ENCODE assay signal across 9 mouse cellular contexts in genomic region chr7:17066412-17066811, GRCm38 (mm10). TPM values are rescaled to one million over a fixed set of nuclear protein-coding genes. Genes with fewer than 3 reads are reported as not detected.
DNase-seq lines count a peak whose midpoint lies in the region; ATAC-seq and TF ChIP-seq lines count a peak whose summit lies in the region.
"Had no signal": no experiment of that assay in that cellular context is flagged by ENCODE, and none has a peak within 500 bp of the region (broad histone marks: within the 10 kb centered on the region; RNA-seq: fewer than 3 reads in every experiment).

No protein-coding gene starts in this region.

- peaks cover 17% of the 10 kb centered on the region for H3K4me1 ChIP-seq in heart, embryonic 12.5 days (replicated peaks)
- H3K4me1 ChIP-seq in stomach, postnatal 0 days (replicated peaks; ENCODE audit: control insufficient read depth, insufficient read depth): 0 out of 2 replicates have a peak, but pooled peaks cover 3% of the 10 kb centered on the region

- peak; percentile 88 for TF ChIP-seq CTCF in stomach, postnatal 0 days (IDR thresholded peaks at IDR 0.05; ENCODE audit: low read depth)

- H3K36me3 ChIP-seq in heart, embryonic 12.5 days: no peaks in the 10 kb centered on the region
- no peaks in the 10 kb centered on the region for H3K36me3 ChIP-seq in stomach, postnatal 0 days (ENCODE audit: control insufficient read depth, insufficient read depth, low read length)
- H3K36me3 ChIP-seq: midbrain, embryonic 12.5 days had no signal

- peak; percentile 92 for DNase-seq in heart, adult 11 months
- peak; percentile 83 for DNase-seq in ZHBTc4 (ENCODE audit: low read depth, low spot score)
- DNase-seq in embryo, embryonic 10 days (ENCODE audit: low spot score): peak; percentile 90
- DNase-seq in heart, adult 9 months (ENCODE audit: low spot score in 2 of 2): peak; percentile 33 to 76
- DNase-seq in layer of hippocampus, postnatal 25 days (ENCODE audit: extremely low spot score in 1 of 2, low spot score in 1 of 2): peak; percentile 89 to 99
- peak; percentile 88 for DNase-seq in stomach, postnatal 0 days (ENCODE audit: low spot score)

- no peak overlapping the region for H3K4me3 ChIP-seq in heart, embryonic 12.5 days
- H3K4me3 ChIP-seq in stomach, postnatal 0 days (ENCODE audit: low read depth, low read length): no peak overlapping the region
- H3K4me3 ChIP-seq: midbrain, embryonic 12.5 days had no signal

- H3K9ac ChIP-seq in heart, embryonic 12.5 days: no peak overlapping the region
- H3K9ac ChIP-seq in stomach, postnatal 0 days (ENCODE audit: low read length): no peak overlapping the region
- H3K9ac ChIP-seq: midbrain, embryonic 12.5 days had no signal

- H3K4me2 ChIP-seq in heart, embryonic 12.5 days: no peak overlapping the region
- no peak overlapping the region for H3K4me2 ChIP-seq in stomach, postnatal 0 days (replicated peaks; ENCODE audit: low read depth)
- H3K4me2 ChIP-seq: midbrain, embryonic 12.5 days had no signal

- TF ChIP-seq EP300 in stomach, postnatal 0 days (optimal IDR thresholded peaks at IDR 0.05): no peak

- 12% methylated on average over 2 of the region's 2 CpGs for WGBS in heart, embryonic 12.5 days
- whole genome bisulfite sequencing in stomach, postnatal 0 days: 4% methylated on average over 2 of the region's 2 CpGs

- no peak overlapping the region for H3K27ac ChIP-seq in heart, embryonic 12.5 days (ENCODE audit: poor library complexity, severe bottlenecking)
- H3K27ac ChIP-seq in stomach, postnatal 0 days (replicated peaks): no peak overlapping the region
- H3K27ac ChIP-seq: midbrain, embryonic 12.5 days had no signal

- no peak for ATAC-seq in heart, embryonic 12.5 days (ENCODE audit: insufficient number of reproducible peaks, low FRiP score)
- ATAC-seq in megakaryocyte, adult 5-6 weeks (ENCODE audit: poor library complexity, severe bottlenecking): peak; percentile 81
- ATAC-seq in stomach, postnatal 0 days (ENCODE audit: low FRiP score, low TSS enrichment): no peak

- H3K27me3 ChIP-seq in heart, embryonic 12.5 days (replicated peaks): no peaks in the 10 kb centered on the region
- H3K27me3 ChIP-seq in stomach, postnatal 0 days (ENCODE audit: control insufficient read depth, insufficient read depth, low read length): no peaks in the 10 kb centered on the region

- no peaks in the 10 kb centered on the region for H3K9me3 ChIP-seq in heart, embryonic 12.5 days (replicated peaks)
- no peaks in the 10 kb centered on the region for H3K9me3 ChIP-seq in stomach, postnatal 0 days (ENCODE audit: control insufficient read depth, low read length)
- H3K9me3 ChIP-seq: midbrain, embryonic 12.5 days had no signal

RNA-seq across cellular contexts. Expression of gene Hif3a, which starts 4.2 kb away (rescaled TPM):
- polyA plus RNA-seq in heart, embryonic 12.5 days (2016; fragmentation: Nextera tagmentation; extraction: Ambion mirVana): 36.8 and 38.2 TPM in 2 replicates
- 1 to 10 TPM; 4.1 to 9.1 TPM for total RNA-seq in layer of hippocampus, postnatal 25 days (2021)
- 0.11 and 0.25 TPM in 2 replicates for total RNA-seq in megakaryocyte, adult 5-6 weeks (2015)
- total RNA-seq in megakaryocyte, adult 5-6 weeks (2017): 0.24 TPM in 1 of 2 replicates, not detected in the other
- polyA plus RNA-seq in stomach, postnatal 0 days (2015; fragmentation: Nextera tagmentation; extraction: Ambion mirVana): 3.4 and 4.0 TPM in 2 replicates

RNA-seq across cellular contexts. Expression of gene Psg16, which starts 7.4 kb away (rescaled TPM):
- polyA plus RNA-seq in heart, embryonic 12.5 days (2016; fragmentation: Nextera tagmentation; extraction: Ambion mirVana): 0.06 and 0.14 TPM in 2 replicates
- 1 to 10 TPM; 3.4 to 3.7 TPM for total RNA-seq in layer of hippocampus, postnatal 25 days (2021)
- 0.04 TPM in 1 of 2 replicates, not detected in the other for total RNA-seq in megakaryocyte, adult 5-6 weeks (2015)
- 0.28 TPM in 1 of 2 replicates, not detected in the other for total RNA-seq in megakaryocyte, adult 5-6 weeks (2017)
- 0.05 and 0.12 TPM in 2 replicates for polyA plus RNA-seq in stomach, postnatal 0 days (2015; fragmentation: Nextera tagmentation; extraction: Ambion mirVana)

RNA-seq across cellular contexts. Expression of gene Ppp5c, which starts 38.7 kb away (rescaled TPM):
- polyA plus RNA-seq in heart, embryonic 12.5 days (2016; fragmentation: Nextera tagmentation; extraction: Ambion mirVana): 87.3 and 91.9 TPM in 2 replicates
- 100 to 1,000 TPM; 150 to 153 TPM for total RNA-seq in layer of hippocampus, postnatal 25 days (2021)
- 39.9 and 51.4 TPM in 2 replicates for total RNA-seq in megakaryocyte, adult 5-6 weeks (2015)
- total RNA-seq in megakaryocyte, adult 5-6 weeks (2017): 31.6 and 33.1 TPM in 2 replicates
- polyA plus RNA-seq in stomach, postnatal 0 days (2015; fragmentation: Nextera tagmentation; extraction: Ambion mirVana): 51.6 and 57.5 TPM in 2 replicates

Comparison
In these comparisons a context has a peak if more than half of its experiments do, and no peak if none do; other contexts are left out.
1. RNA of gene Hif3a, which starts 4.2 kb away (total RNA-seq): 4.1 to 9.1 TPM in layer of hippocampus, postnatal 25 days; 0.11 to 0.25 TPM in megakaryocyte, adult 5-6 weeks; every median in the first group is over 4 times any median in the second.
2. Peak in every context shown above with its lines, with median percentiles within 50 percentile points of each other: DNase-seq.